Mouse (Mus musculus) spleen, adult 10 weeks (tissue): ENCODE data around the gene Pou2f3. TPM values are rescaled to one million over a fixed set of nuclear protein-coding genes. Genes with fewer than 3 reads are reported as not detected.

Source experiments
- polyA plus RNA-seq: library from polyadenylated mRNA; stranded (reverse); fragments of 350-450 nt; fragmentation: Illumina TruSeq; extraction: RNeasy Lipid Tissue Mini Kit (QIAGEN cat#74804); gene quantifications from one replicate; pipeline ENCODE4 v1.2.3, GENCODE M21; 2015; ENCODE audit warnings: low replicate concordance; ENCODE audit not compliant: insufficient read depth

Pou2f3 gene
- 0.08 TPM for polyA plus RNA-seq

DNA sequence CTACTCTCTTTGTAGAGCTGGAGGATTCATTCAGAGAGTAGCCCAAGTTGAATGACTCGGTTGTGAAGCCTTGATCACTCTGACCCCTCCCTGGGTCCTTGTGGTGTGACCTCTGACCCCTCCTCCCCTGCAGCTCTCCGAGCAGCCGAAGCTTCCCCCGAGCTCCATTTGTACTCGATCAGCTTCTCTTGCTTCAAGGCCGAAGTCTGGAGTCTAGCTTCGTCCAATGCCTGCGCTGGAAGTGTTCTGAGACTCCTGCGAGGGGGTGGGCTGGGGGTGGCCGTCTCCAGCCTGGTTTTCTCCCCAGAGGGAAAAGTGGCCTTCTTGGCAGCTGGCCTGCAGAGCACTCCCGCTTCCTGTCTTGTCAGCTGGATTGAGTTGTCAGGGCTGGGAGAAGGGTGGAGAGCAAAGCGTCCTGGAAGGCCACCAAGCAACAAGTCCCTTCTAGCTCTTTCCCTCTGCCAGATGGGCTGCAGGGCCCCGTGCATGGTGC is at the start of gene Pou2f3:
TSS of gene Pou2f3 (minus strand) at position 180 of the 493 bp plus-strand sequence.

DNA sequence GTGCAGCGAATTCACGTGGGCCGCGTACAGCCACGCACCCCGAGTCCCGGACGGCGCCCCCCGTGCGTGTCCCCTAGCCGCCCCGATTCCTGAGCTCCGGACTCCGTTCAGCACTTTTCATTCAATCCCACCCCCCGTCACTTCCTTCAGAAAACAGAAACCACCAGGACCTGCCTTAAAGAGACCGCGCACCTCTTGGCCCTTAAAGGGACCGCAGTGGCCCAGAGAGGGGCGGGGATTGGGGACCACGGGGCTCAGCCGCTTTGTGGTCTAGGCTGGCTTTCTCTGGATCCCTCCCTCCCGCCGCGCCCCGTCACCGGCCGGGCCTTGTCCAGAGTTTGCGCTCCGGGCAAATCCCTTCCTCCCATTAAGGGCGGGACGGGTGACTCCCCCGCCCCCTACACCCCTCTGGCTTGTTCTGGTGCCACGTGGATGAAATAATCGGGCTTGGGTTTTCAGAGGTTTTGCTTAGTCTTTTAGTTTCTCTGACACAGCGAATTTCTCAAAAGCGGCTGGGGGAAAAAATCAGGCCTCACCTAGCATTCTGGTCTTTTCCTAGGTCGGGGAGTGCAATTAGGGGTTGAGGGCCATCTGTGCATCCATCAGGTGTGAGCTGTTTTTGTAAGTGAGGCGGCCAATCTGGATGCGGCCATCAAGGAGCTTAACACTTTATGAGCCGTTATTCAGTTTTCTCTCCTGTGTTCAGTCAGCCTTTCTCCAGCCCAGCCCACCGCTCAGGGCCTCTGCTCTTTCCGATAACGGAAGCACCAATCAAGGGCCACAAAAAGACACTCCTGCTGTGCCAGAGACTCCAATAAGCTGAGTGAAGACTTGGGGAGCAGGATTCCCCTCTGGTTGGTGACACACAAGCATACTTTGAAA is 29.8 kb upstream of the Pou2f3 start, which contains the start of gene Oaf:
TSS of gene Oaf (minus strand) at position 200 of the 882 bp plus-strand sequence.

DNA sequence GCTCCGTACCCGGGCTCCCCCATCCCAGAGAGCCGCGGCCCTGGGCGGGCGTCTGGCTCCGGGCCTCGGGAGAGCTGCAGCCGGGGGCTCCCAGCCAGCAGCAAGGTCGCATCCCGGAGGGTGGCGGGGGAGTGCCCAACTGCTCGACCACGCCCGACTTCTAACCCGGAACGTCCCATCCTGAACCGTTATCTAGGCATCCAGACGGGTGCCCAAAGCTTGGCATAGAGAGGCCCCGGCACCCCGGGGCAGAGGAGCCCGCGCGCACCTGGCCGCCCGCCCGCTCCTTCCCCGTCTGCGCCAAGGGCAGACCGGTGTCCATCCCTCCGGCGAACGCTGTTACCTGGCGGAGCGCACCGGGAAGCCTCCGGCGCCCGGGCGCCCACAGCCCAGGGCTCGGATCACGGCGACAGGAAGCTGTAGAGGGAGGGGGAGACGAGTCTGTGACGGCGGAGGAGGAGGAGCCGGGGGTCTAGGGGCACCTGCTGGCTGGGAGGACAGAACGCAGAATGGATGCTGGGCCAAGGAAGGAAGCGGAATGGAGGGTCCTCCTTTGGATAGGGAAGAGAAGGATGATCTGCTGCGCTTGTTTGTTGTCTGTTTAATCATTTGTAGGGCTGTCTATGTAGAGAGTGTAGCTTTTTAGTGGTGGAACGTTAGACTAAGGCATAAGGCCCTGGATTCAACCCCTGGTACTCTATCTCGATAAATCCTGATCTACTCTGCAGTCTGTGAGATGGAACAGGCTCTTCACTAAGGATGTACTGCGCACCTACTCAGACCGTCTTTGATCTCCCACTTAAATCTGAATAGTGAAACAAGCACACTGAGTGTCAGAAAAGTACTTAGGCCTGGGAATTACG is 93.8 kb downstream of the Pou2f3 start, which contains the start of gene Tmem136:
TSS of gene Tmem136 (minus strand) at position 437 of the 863 bp plus-strand sequence.

DNA sequence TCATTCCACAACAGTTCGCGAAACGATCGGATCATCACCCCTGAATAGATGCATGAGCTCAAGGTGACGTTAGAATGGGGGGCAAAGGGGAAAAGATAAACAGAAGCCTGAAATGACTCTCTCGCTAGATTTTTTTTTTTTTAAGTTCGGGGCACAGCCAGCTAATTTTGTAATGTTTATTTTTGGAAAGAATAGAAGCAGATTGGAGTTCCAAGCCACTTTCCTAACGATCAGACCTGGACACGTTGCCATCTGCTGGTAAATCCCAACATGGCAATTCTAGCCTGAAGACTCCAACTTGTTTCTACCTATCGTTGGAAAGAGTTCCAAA is 103.0 kb downstream of the Pou2f3 start, which contains the start of gene Arhgef12:
TSS of gene Arhgef12 (minus strand) at position 53 of the 331 bp plus-strand sequence.

Other genes with a start within 250 kb of the Pou2f3 start
- 28.3 TPM for gene Arhgef12, start 103.1 kb downstream of the Pou2f3 start, polyA plus RNA-seq
- gene Tmem136, start 93.8 kb downstream of the Pou2f3 start, polyA plus RNA-seq: 2.0 TPM
- gene Oaf, start 29.5 kb upstream of the Pou2f3 start, polyA plus RNA-seq: 3.1 TPM
- not detected for gene Trim29, start 100.5 kb upstream of the Pou2f3 start, polyA plus RNA-seq